Mouse (Mus musculus): ENCODE data around the gene Fermt2.

Gene Fermt2

GRCm38 (mm10) chr14:45432003-45432402 is 97.9 kb downstream of the Fermt2 start:
- DNase-seq (ENCODE audit: low spot score), result no peak

GRCm38 (mm10) chr14:45430066-45430842 is 99.7 kb downstream of the Fermt2 start:
- peak; percentile 71 for DNase-seq (ENCODE audit: low spot score)

GRCm38 (mm10) chr14:45423220-45423619 is 106.7 kb downstream of the Fermt2 start:
- DNase-seq (ENCODE audit: low spot score), result peak; percentile 30

GRCm38 (mm10) chr14:45422371-45422770 is 107.5 kb downstream of the Fermt2 start:
- DNase-seq (ENCODE audit: low spot score), result no peak

GRCm38 (mm10) chr14:45419323-45419722 is 110.6 kb downstream of the Fermt2 start:
- DNase-seq (ENCODE audit: low spot score), result no peak

- no peak for DNase-seq (ENCODE audit: low spot score)
Observed at GRCm38 (mm10) chr14:45418553-45418952, 111.4 kb downstream of the Fermt2 start.

- no peak for DNase-seq (ENCODE audit: low spot score)
Observed at GRCm38 (mm10) chr14:45416265-45416664, 113.7 kb downstream of the Fermt2 start.
